Mouse (Mus musculus) heart, postnatal 4 days (tissue): Measurements from ENCODE around the gene Gm21834. TPM values are rescaled to one million over a fixed set of nuclear protein-coding genes. Genes with fewer than 3 reads are reported as not detected.
A peak's percentile ranks its signal among the peaks of the same experiment; 100 is the strongest.

Source experiments
- DNase-seq: peaks from one replicate; pipeline ENCODE4 v3.0.0; 2021
- total RNA-seq, 2 experiments: library from RNA; stranded (reverse); gene quantifications; 2 replicates each; pipeline ENCODE4 v1.2.3; 2021

Gm21834 gene
- not detected for total RNA-seq

DNA sequence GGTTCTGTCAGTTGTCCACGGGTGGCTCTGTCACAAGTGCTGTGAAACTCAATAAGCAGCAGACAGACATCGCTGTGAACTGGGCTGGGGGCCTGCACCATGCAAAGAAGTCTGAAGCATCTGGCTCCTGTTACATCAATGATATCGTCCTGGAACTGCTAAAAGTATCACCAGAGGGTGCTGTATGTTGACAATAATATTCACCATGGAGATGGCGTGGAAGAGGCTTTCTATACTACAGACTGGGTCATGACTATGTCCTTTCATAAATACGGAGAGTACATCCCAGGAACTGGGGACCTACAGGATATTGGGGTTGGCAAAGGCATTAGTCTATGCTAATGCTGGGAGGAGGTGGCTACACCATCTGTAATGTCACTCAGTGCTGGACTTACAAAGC, at the start of gene Gm21834:
Gene Gm21834 (minus strand): TSS at position 101 of the 400 bp plus-strand sequence.
- DNase-seq: no peak

GRCm38 (mm10) chr17:57788161-57788799, 46.3 kb upstream of the Gm21834 start:
- no peak for DNase-seq

- DNase-seq: no peak
Observed at GRCm38 (mm10) chr17:57770904-57771303, 28.9 kb upstream of the Gm21834 start.

GRCm38 (mm10) chr17:57768622-57769610, 26.9 kb upstream of the Gm21834 start, which contains the start of gene Cntnap5c:
TSS of gene Cntnap5c (plus strand) at chr17:57769570.
- DNase-seq: peak; percentile 41

DNA sequence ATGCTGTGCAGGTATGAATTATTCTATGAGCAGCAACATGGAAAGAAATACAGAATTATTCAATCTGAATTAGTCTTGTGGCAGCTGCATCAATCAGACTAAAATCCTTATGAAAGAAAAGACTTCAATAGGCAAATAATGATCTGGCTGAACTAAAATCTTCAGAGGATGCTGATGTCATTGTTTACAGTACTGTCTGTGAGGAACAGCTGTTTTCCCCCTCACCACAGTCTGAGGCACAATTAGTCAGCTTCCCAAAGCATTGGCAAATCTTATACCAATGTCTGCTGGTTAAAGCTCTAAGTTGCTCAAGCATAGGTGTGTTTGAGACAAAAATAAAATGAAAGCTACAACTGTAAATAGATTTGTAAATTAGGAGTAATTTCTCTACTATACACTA, 25.3 kb upstream of the Gm21834 start:
- no peak for DNase-seq

DNA sequence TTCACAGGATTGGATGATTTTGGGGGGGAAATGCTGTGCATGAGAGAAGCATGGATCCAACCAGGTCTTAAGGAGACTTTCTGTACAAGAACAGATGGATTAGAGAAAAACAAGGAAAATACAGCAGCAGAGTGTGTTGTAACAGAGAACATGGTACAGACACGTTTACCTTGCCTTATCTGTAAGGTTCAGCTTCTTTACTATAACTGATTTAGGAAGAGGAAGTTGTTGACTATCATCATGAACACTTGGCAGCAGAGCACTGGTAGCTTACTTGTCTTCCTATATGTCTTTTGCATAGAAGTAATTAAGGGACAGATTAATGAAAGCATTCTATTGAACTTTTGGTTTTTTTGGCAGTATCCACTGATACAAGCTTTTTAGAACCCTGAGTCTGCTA, 16.0 kb upstream of the Gm21834 start:
- DNase-seq: no peak

DNA sequence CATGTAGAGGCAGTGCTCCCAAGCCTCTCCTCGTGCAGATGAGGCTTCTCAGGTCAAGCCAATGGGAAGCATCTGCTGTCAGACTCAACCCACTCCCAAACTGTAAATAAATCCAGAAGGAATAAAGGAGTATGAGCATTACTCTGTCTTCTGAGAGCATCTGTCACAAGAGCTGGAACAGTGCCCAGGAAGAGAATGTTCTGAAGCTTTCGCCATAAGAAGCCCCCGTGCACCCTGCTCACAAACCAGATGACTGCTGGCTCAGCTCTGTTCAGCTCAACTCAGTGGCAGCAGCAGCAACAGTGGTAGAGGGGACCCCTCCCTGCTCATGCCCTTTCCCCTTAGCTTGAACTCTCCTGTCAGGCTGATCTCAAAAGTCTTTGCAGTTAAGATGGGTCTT, 47.2 kb downstream of the Gm21834 start:
- DNase-seq: no peak

Other genes starting within 250 kb of the Gm21834 start
- gene Vmn2r120, start 196.7 kb downstream of the Gm21834 start, total RNA-seq: under 1 TPM; 0.02 TPM
- not detected for gene Cntnap5c, start 27.4 kb upstream of the Gm21834 start, total RNA-seq